Mouse (Mus musculus): ENCODE results near the gene Wdr53.
"Not testable (repeated sequence)": the region's sequence is repeated elsewhere in the genome, so short reads cannot be mapped to it uniquely, and the experiment has no call there.

Wdr53 gene

GRCm38 (mm10) chr16:32246952-32247370, at the start of gene Wdr53, which contains the start of gene Fbxo45:
Gene Wdr53, plus strand, starts transcription at chr16:32247227.
Gene Fbxo45, minus strand, starts transcription at chr16:32247158.
- peak; percentile 97 for DNase-seq

DNA sequence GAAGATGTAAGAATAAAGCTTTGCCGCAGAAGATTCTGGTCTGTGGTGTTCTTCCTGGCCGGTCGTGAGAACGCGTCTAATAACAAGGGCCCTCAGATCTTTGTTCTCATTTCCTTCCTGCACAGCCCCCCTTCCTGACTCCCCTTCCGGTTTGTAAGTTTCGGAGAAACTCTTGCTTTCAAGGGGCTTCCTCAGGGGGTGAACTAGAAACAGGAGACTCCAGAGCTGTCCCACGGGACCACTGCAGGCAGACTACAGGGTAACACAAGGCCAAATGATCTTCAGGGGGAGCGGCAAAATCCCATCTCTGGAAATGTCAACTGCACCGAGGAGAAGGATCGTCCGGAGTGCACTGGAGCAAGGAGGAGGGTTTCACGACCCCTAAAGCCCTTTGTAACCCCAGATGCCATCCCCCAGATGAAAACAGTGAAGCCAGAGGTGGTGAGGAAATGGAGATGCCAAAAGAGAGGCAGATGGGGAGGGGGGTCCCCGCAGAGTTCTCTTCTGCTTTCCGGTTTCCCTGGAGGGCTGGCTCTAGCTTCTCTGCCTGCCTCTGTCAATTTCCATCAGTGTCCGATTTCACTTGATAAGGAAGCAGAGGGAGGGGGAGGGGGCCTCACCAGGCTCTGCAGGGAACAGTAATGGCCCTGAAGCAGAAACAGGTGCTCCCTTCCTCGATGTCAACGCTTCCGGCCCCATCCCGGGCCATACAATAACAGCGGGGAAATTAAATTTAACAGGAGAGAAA, 46.6 kb upstream of the Wdr53 start:
- no peak for DNase-seq

- DNase-seq = no peak
These were observed 46.1 kb upstream of the Wdr53 start for GRCm38 (mm10) chr16:32201004-32201325.

DNA sequence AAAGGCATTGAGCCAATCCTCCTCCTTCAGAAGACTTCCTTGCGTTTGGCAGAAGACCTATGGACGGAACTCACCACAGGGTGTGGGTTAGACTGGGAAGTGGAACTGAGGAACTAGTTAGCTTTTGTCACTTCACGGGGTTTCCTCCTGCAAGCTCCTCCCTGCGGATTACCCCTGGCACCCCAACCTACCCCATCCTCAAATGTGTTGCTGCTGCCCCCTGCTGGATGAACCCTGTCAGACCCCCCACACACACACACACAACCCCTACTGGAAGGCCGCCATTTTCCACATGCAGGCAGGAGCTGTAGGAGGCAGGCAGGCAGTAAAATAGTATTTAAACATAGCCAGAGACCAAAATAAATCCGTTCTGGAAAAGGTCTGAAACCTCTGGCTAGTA, 44.3 kb upstream of the Wdr53 start:
- peak; percentile 79 for DNase-seq

GRCm38 (mm10) chr16:32204902-32205301, 42.1 kb upstream of the Wdr53 start:
- peak; percentile 14 for DNase-seq

DNA sequence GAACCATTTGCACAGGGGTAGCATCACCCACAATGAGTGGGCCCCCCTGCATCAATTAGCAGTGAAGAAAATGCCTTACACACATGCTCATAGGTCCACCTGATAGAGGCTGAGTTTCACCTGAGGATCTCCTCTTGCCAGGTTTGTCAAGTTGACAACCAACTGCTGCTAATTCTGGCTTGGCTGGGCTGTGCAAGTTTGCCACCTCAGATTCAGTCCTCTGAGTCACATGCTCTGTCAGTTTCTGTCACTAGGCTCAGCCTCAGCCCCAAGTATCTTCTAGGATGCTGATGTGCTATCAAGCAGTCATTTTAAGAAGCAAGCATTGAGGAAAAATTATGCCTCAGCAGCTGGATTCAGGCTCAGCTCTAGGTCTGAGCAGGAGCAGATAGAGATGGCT, 32.9 kb upstream of the Wdr53 start:
- DNase-seq = no peak

DNA sequence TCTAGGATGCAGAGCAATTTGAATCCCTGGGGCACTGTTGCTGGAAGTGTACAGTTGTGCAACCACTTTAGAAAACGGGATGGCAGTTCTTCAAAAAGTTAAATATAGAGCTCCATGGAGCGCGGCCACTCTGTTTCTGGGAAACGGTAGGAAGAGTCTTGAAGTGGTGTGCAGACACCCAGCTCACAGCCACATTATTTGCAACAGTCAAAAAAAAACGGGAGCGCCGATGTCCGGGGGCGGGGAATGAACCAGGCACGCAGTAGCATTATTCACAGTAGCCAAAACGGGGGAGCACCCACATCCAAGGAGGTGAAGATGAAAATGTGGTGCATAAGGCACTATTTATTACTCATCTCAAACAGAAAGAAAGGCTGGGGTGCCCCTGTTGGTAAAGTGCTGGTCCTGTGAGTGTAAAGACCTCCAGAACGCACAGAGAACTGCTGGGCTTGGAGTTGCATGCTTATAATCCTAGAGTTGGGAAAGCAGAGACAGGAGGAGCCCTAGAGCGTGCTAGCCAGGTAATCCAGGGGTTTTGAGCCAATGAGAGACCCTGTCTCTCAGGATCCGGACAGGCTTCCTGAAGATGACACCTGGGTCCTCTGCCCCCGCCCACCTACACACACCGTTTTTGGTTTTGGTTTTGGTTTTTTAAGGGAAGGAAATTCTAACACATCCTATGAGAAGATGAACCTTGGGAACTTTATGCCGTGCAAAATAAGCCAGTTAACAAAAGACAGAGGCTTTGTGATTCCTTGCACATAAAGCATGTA, 32.0 kb upstream of the Wdr53 start:
- DNase-seq = no peak

- no peak for DNase-seq
These were observed 25.2 kb upstream of the Wdr53 start for GRCm38 (mm10) chr16:32221803-32222202.

DNA sequence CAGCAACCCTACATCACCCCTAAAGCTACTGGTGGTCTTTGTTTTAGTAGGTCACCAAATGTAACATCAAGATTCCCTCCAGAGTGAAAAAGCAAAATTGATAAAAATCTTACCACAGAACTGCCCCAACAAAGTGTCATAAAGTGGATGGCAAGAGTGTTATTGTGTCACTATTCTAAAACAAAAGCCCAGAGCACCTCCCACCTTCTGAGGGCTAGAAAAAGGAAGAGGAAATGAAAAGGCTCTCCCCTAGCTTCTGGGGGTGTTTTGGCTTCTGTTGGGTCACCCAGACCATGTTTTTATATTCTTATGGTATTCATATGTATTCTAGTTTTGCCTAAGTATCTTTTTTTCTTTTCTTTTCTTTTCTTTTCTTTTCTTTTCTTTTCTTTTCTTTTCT, 24.6 kb upstream of the Wdr53 start:
- no peak for DNase-seq

DNA sequence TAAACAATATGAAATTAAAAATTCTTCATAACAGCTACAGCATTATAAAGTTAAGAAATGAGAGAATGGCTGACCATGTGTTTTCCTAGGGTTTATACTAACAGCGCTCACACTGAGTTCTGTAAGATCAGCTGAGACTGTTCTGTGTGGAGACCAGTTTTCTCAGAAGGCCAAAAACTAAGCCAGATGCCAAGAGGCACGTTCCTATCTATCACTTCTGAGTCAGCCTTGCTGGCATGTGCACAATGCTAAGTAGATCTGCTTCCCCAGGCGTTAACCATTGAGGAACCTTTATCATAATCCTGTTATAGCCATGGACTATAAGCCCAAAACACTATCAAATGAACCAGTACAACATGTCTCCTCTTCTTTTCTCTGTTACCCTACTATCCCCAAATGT, 15.0 kb upstream of the Wdr53 start:
- DNase-seq = not testable (repeated sequence)

GRCm38 (mm10) chr16:32237930-32238680, 8.9 kb upstream of the Wdr53 start:
- DNase-seq = no peak

DNA sequence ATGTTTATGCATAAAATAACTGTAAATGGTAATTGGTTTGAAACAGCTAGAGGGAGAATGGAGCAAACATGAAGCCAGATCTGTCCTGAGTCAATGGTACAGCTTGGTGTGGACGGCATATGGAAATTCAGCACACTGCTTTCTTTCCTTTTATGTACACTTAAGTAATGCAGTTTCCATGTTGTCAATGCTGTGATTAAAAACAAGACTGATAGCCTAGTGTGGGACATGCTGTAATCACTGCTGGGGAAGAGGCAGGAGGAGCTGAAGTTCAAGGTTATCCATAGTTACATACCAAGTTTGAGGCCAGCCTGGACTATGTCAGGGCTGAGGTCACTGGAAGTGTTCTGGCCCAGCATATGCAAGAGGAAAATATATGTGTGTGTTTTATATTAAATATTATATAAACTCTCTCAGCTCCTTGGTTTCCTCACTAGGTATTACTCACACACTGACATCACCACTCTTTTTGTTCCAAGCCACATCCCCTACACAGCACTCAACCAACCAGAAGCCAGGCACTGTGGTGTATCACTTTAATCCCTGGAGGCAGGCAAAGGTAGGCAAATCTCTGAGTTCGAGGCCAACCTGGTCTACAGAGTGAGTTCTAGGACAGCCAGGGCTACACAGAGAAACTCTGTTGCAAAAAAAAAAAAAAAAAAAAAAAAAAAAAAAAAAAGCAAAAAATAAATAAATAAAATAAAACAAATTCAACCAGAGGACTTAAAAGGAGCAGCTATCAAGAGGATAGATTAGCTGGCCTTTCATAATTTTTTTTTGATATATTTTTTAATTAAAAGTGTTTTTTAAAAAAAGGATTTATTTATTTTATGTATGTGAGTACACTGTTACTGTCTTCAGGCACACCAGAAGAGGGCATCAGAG, 7.4 kb upstream of the Wdr53 start:
- DNase-seq = no peak

- no peak for DNase-seq
These were observed 3.1 kb upstream of the Wdr53 start for GRCm38 (mm10) chr16:32243901-32244300.

DNA sequence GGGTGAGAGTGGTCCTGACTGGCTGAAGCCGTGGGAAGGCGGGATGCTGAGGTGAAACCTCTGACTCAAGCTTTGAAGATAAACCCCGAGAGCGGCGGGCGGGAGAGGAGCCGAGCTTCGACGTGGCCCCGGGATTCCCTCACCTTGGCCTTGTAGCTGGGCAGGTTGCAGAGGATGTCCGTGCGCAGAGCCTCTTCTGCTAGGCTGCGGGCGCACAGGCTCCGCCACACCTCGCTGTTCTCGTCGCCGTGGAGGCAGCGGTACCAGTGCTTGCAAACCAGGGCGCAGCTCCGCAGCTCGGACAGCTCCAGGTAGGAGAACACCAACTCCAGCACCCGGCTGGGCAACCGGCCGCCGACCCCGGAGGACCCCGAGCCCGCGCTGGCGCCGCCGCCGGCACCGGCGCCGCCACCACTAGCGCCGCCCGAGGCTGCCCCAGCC, 656 bp upstream of the Wdr53 start:
- peak; percentile 72 for DNase-seq

DNA sequence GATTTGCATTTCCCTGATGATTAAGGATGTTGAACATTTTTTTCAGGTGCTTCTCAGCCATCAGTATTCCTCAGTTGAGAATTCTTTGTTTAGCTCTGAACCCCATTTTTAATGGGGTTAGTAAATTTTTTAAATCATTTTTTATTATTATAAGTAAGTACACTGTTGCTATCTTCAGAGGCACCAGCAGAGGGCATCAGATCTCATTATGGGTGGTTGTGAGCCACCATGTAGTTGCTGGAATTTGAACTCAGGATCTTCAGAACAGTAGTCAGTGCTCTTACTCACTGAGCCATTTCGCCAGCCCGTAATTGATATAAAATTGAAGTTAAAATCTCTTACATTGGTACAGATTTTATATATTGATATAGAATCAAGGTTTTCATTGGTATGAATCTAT, 17.2 kb downstream of the Wdr53 start:
- peak; percentile 43 for DNase-seq

- DNase-seq = no peak
These were observed 24.3 kb downstream of the Wdr53 start, which contains the start of gene Smco1 for GRCm38 (mm10) chr16:32271291-32271690. Gene Smco1, plus strand, starts transcription at chr16:32271468.

DNA sequence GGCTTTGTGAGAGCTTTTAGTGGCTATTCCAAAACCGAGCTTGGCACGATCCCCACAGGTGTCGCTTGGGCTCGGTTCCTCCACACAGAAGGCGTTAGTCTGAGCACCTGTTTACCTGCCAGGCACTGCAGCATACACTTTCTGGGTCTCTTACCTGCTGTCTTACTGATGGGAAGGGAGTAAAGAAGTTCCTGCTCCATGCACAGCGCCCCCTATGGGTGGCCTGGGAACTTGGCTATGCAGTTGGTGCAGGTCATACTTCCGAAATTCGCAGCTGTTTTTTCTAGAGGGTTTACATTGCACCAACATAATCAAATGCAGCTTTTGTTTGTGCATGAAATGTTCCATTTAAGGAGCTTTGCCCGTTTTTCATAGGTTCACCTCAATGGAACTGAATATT, 26.3 kb downstream of the Wdr53 start:
- peak; percentile 41 for DNase-seq

GRCm38 (mm10) chr16:32275041-32275440, 28.0 kb downstream of the Wdr53 start:
- DNase-seq = no peak

GRCm38 (mm10) chr16:32275830-32276229, 28.8 kb downstream of the Wdr53 start:
- DNase-seq = no peak

DNA sequence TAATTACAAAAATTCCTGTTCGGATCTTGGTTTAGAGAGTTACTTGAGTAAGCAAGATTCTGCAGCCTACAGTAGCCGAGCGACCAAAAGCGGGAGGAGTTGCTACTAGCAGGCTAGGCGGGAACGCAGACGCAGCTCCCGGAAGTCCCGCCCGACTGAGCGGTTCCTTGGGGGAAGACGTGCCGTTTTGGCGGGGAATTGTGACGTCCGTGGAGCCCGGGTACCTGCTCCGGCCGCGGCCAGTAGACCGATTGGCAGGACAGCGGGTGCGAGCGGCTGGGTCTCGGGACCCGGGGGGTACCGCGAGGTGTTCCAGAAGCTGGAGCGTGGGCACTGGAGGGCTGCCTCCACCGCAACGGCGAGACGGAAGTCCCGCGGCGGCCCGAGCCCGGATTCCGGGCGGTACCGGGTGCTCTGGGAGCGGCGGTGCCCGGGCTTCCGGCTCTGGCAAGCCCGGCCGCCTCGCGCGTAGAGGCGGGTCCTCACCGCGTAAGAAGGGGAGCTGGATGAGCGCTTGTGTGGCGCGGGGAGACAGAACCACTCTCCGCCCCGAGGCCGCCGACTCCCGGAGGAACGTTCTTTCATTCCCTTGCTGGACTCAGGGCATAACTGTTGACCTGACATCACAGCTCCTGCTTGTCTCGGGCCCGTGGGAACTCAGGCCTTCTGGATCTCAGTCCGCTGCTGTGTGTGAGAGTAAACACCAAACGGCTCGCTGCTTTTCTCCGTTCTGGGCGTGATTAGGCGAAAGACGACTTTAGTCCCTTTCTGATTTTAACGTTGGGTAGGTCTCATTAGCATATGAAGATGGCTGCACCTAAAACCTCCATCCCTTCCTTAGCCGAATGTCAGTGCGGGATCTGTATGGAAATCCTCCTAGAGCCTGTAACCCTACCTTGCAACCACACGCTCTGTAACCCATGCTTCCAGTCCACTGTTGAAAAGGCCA, 30.6 kb downstream of the Wdr53 start, which contains the start of gene Rnf168:
TSS of gene Rnf168 (plus strand) at position 152 of the 949 bp plus-strand sequence.
- peak; percentile 94 for DNase-seq

GRCm38 (mm10) chr16:32278396-32278795, 31.4 kb downstream of the Wdr53 start:
- DNase-seq = peak; percentile 9
